Mouse (Mus musculus): ENCODE measurements around the gene Mthfd1l.

Mthfd1l gene

DNA sequence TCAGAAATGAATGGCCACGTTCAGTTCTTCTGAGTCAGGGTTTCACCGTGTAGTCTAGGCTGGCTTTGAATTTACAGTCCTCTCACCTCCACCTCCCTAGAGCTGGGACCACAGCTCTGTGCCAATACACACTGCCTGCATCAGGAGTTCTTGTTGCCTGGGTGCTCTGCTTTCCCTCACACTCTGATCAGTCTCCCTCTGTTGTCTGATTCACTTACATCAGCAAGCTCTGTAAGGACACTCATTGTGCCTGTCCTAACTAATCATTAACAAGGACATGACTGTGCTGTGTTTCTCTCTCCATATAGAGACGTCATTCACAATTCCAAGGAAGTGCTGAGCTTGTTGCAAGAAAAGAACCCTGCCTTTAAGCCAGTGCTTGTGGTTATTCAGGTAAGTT lies 5.4 kb downstream of the Mthfd1l start:
- no peak for DNase-seq (ENCODE audit: low spot score)

DNA sequence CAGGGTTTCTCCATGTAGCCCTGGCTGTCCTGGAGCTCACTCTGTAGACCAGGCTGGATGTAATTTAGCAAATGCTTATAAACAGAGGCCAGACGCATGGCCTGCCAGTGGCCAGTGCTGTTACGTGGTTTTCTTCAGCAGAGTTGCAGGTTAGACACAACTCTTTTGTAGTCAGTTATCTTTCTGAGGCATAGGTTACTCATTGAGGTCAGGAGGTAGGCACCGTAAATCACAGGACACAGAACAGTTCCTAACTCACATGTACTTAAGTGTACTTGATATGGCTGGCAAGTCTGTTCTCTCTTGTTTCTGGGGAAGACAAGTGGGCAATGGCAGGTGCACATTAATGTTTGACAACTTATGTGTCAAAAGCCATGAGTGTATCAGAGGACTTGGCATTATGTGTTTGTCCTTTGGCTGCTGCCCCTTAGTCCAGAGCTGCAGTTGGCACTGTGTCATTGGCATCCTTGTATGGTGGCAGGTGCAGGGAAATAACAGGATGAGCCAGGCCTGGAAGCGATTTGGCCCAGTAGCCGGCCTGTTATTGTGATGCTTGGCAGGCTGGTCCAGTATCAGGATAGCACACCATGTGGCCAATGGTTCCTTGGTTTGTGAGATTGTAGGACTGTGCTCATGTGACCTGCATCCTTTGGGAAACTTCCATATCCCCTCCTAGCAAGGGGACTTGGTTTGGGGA lies 6.0 kb downstream of the Mthfd1l start:
- DNase-seq (ENCODE audit: low spot score): no peak

DNA sequence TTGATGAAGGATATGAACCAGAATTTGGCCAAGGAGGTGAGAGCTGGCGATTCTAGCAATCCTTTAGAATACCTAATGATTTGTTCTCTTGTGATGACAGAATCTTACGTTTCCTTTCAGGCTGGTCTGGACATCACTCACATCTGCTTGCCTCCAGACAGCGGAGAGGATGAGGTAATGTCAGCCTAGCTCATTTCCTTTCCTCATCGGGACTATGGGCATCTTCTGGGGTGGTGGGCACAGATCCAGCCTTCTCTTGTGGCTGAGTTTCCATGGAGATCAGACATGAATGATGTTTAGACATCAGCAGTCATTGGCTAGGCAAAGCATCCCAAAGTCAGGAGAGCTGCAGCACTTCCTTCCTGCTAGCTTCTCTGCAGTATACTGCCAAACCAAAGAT lies 7.3 kb downstream of the Mthfd1l start:
- DNase-seq (ENCODE audit: low spot score): no peak

DNA sequence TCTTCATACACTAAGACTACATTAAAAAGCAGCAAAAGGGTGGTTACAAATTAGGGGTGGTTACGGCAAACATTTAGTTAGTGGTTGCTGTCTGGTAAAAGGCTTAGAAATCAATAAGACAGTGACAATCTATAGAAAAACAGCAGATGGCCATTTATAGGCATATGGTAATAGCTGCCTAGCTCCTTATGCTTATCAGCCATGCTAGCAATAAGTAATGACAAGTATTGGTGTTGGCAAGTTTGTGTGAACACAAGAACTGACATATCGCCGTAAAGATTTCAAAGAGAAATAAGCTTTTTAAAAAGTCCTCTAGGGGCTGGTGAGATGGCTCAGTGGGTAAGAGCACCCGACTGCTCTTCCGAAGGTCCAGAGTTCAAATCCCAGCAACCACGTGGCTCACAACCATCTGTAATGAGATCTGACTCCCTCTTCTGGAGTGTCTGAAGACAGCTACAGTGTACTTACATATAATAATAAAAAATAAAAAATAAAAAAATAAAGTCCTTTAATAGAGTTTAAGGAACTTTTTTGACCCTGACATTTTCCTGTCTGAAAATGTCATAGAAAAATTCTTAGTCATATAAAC lies 17.5 kb downstream of the Mthfd1l start:
- no peak for DNase-seq (ENCODE audit: low spot score)

DNA sequence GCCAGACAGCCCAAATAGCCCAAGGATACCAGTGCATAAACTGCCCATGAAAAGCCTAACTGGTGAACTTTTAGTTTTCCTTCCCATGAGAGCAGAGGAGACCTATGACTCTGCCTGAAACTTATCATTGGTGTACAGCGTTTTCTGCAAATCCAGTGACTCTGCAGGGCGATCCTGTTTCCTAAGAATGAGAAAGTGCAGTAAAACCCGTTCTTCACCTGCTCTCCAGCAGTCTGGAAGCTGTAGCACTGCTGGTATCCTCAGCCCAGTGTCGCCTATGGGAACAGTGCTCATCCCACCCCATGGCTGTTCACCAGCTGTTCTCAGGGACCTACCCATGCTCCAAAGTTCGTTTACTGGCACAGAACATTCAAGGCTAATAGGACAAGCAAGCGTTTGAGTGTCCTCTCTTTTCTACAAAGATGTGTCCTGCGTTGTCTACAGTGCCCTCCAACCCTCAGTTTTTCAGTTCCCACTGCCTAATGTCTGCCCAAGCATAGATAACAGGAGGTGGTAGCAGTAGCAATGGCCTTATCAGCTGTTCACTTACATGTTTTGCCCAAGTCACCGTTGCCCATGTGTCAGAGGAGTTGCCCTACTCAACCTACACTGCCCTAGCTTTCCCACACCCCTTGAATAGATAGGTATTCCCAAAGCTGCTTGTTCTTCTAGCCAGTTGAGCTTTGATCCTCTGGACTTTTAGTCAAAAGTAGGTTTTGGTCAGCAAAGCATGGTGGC lies 20.6 kb downstream of the Mthfd1l start:
- no peak for DNase-seq (ENCODE audit: low spot score)

DNA sequence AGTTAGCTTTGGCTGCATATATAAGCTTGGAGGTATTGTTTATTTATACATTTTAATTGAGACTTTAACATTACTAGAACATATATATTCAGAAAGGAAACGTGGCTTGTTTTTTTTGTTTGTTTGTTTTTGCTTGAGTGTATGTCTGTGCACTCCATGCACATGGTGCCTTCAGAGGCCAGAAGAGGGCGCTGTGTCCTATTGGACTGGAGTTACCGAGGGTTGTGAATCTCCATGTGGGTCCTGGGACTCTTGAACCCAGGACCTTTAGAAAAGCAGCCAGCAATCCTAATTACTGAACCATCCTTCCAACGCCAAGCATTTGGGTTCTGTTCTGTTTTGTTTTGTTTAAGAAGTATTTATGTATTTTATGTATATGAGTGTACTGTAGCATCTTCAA lies 22.4 kb downstream of the Mthfd1l start:
- DNase-seq (ENCODE audit: low spot score): no peak

DNA sequence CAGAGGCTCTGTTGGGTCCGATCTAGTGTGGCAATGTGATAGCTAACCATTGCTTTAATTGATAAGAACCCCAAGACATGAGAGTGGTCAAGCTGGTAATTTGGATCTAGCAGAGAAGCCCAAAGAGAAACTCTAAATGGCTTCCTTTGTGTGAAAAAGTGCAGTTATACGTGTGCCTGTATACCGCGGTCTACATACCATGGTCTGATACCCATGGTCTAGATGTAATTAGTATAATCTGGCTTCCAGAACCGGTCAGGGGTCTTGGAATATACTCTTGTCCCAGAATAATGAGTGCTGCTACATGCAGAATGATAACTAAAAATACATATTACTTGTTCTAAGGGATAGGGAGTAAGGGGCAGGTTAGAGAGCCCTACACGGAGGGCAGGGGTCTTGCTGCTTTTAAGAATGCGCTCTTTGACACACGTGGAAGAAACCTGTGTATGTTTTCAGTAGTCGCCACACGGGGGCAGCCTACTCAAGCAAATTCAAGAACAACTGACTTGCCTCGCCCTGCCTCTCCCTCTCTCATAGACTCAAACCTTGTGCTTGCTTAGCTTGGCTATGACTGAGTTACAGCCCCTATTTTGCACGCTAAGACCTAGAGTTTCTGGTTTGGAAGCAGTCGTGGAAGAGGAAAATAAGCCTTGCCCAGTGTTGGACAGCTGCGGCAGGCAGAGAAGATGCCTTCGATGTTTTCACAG lies 23.4 kb downstream of the Mthfd1l start:
- DNase-seq (ENCODE audit: low spot score): peak; percentile 82

DNA sequence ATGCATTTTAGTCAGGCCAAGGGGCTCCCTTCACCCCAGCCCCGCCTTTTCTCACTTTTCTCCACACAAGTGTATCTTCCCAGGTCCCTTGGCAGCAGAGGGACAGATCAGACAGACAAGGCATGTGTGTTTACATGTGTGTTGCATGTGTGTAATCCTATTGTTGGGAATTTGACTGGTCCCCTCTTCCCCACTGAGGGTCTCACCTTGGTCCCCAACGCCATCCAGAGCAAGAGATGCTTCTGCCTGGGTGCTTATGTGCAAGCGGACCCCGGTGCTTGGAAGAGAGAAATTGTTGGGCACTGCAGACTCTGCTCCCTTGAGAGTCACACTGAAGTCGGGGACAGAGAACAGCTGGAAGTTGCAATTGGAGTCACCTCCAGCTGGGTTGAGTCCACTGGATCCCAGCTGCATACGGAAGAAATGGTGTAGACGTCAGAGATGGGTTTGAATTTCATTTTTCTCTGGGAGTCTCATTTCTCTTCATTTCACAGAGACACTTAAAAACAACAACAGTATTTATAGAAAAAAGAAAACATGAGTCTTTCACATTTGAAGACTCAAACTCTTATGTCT lies 25.0 kb downstream of the Mthfd1l start:
- no peak for DNase-seq (ENCODE audit: low spot score)

DNA sequence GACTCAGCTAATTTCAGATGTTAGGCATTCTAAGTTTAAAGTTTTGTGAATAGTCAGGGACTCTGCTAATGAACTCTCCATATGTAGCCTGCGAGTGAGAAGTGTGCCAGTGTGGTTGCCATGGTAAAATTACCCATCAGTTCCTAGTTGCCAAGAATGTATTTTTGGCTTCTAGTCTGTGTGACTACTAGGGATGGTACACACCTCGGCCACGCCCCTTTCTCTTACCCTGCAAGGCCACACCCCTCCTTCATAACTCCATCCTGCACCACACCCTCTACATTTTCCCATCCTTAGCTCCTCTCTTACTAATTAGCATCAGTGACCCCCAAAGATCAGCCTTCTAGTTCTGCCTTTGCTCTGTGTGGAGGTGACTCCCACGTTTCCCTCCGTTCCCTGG lies 29.8 kb downstream of the Mthfd1l start:
- no peak for DNase-seq (ENCODE audit: low spot score)

DNA sequence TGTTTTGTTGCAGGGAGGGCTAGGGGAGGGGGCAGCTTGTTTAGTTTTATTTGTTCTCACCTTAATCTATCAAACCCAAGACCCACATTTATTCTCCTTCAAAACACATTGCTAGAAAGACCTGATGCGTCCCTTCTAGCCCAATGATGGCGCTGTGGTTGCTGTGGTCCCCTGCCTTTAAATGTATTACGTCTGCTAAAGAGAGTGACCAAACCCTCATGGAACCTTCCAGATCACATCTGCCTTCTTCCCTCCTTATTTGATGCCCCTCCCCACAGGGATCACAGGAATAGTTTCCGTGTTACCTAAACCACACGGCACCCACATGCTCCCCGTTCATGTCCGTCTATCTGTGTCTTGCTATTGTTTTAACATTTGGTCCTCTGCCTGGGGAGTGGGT lies 32.3 kb downstream of the Mthfd1l start:
- no peak for DNase-seq (ENCODE audit: low spot score)

DNA sequence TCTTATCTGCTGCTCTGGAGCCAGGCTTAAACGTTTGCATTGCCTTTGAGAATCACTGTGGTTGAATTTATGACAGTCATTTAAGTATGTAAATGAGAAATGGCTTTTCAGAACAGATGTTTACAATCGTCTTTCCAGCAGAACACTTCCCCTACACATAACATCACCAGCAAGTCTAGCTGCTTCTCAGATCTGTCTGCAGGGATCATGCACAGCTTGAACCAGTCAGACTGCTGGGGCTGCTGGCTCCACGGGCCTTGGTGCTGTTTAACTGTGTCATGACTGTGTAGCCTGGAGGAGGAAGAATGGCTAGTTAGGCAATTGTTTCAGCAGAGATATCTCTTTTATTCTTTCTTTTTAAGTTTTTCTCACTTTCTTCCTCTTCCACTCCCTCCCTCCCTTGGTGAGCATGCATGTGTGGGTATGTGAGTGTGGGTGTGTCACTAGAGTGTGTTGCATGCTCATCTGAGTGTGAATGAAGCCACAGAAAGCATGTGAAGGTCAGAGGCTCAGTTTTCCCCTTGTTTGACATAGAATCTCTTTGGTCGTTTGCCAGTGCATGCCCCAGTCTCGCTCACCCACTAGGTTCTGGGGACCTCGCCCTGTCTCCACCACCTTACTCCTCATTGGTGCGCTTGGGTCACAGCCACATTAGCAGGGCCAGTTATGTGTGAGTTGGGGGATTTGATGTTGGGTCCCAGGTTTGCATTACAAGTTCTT lies 33.5 kb downstream of the Mthfd1l start:
- DNase-seq (ENCODE audit: low spot score): no peak

DNA sequence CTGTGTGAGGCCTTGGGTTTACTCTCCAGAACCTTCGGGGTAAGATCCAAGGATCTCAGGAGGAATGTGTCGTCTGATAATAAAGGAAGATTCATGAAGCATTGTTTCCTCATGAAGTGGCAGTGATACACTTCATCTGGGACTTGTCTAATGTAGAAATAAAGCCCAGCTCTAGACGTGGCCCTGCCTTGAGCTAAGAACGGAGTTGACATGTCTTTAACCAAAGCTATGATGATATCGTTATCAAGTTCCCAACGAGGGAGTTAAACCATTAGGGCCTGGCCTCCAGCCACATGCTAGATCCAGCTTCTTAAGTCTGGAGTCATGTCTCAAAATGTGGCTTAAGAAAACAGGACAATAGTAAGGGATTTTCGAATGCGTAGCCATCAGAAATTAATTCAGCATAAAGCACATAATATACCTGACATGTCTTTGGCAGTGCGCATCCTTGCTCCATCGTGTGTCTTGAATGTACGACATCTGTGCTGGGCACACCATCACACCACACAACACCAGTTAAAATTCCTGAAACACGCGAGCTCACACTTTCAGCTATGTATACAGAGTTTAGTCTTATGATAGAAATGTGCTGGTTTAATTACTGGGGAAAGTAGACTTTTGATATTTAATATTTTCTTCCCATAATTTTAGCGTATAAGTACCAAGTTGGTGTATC lies 49.8 kb downstream of the Mthfd1l start:
- DNase-seq (ENCODE audit: low spot score): no peak

DNA sequence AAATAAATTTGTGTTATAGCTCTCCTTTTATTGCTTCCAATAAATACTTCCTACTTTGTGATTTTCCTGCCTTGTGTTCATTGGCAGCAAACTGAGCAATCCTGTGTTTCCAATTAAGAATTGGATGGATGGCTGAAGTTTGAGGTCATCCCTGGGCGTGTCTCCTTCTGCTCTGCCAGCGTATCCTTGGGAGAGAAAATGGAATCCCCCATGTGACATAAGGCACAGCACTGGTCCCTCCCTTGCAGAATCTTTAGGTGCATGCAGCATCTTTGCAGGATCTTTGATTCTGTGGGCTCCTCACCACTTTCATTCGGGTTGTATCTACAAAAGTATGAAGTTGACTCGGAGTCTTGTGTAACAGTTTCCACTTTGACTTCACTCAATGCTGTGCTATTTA lies 53.7 kb downstream of the Mthfd1l start:
- DNase-seq (ENCODE audit: low spot score): peak; percentile 10

DNA sequence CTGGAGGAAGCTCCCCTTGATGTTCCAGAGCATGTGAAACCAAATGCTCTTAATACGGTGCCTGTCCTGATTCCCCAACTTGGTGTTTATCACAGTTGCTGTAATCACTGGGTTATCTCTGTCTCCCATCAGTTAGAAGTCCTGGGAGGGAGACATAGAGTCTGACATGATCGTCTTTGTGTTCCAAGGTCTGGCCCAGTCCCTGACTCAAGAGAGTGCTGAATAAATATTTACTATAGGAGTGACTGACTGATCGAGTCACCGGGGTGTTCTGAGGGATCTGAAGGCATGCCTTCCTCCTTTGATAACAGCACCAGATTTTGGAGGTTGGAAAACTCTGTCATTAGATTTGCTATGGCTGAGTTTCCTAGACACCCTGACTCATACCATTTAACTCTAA lies 54.5 kb downstream of the Mthfd1l start:
- no peak for DNase-seq (ENCODE audit: low spot score)

DNA sequence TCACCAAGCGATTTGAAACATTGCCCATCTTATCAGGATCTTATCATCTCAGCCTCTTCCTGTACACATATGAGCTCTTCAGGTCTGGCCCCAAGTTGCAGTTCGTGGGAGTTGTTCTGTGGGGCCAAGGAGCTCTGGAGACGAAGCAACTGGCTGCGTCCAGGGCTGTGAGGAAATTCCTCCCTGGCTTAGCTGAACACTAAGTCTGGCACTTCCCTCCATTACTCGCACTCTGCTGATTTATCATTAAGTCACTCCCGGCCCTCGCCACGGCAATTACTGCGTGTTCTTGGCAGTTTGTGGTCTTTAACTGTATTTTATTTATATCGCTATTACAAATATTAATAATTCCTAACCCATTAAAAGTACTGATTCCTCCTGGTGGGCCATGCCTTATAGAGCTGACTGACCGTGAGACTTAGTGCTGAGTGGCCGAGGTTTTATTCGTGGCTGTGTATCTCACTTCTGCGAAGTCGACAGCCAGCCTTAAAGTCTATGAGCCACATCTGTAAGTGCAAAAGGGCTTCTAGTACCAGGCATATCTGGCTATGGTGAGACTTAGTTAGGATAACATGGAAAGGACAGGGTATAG lies 56.0 kb downstream of the Mthfd1l start:
- no peak for DNase-seq (ENCODE audit: low spot score)

DNA sequence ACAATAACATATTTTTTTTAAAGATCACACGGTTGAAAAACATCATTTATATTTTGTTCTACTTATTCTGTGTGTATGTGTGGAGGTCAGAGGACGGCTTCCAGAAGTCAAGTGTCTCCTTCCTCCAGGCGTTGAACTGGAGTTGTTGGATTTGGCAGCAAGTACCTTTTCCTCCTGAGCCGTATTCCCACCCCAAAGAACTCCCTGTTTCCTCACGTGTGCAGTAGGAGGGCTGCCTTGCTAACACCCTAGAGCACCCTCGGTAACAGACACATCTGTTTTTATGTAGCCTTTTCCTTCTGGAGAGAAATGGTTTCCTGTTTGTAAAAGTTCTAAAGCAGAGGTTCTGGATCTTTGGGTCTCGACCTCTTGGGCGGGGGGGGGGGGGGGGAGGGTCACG lies 60.8 kb downstream of the Mthfd1l start:
- DNase-seq (ENCODE audit: low spot score): no peak

DNA sequence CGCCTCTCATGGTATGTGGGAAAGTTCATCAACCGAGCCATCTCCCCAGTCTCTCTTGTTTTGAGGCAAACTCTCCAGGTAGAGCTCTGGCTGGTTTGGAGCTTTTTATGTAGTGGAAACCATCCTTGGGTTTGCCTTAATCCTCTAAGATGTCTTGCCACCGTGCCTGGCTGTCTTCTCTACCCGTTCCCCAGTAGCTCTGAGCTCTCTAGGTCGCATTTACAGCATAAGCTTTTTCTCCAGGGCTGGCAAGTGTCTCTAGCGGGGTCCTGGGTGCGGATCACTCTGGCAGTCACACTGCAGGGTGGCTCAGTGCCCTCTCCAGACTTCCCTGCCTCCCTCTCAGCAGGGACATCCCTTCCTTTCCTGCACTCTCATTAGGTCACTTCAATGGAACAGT lies 63.6 kb downstream of the Mthfd1l start:
- no peak for DNase-seq (ENCODE audit: low spot score)

DNA sequence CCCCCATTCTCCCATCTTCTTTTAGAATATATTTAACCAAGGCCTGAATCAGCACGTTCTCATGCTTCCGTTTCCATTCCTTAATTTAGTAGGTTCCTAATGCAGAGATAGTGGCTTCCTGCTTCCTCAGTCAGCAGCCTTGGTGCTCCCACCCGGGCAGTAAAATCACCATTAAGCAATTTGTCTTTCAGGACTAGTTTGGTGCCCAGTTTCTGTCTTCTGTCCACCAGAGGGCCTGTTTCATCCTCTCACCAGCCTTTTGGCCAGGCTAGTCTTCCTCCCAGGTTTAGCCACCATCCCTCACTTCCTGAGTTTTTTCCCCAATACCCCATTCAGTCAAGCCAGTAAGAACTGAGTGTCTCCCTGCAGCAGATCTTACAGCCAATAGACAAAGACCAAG lies 64.1 kb downstream of the Mthfd1l start:
- peak; percentile 40 for DNase-seq (ENCODE audit: low spot score)

DNA sequence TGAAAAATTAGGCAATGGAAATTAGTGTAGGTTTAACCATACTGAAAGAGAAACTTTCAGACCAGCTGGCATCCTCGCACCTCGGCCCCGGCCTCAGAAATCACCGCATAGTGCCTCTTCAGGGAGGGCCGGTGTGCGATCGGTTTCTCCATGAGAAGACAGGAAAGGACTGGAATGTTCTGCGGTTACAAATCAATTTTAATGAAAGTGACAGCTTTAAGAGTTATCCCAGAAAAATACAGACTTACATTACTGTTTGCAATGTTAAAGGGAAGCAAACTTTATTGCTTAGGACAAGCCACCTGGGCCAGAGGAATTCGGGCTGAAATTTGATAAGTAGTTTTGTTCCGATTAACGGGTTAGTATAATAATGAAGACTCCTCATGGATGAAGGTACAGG lies 65.7 kb downstream of the Mthfd1l start:
- no peak for DNase-seq (ENCODE audit: low spot score)

DNA sequence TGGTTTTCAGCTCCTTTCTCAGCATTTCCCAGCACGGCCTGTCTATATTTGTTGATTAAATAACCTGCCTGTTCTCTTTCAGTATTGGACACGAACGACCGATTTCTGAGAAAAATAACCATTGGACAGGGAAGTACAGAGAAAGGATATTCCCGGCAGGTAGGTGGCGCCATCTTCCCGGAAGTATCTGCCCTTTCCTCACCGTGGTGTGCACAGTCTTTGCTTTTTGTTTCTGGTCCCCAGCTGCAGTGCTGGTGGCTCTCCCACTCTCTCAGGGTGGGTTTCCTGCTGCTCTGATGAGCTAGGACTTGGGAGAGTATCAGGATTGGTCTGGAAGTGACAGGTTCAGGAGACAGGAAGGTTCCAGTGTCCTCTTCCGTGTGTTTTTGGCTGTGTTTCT lies 68.8 kb downstream of the Mthfd1l start:
- peak; percentile 76 for DNase-seq (ENCODE audit: low spot score)

DNA sequence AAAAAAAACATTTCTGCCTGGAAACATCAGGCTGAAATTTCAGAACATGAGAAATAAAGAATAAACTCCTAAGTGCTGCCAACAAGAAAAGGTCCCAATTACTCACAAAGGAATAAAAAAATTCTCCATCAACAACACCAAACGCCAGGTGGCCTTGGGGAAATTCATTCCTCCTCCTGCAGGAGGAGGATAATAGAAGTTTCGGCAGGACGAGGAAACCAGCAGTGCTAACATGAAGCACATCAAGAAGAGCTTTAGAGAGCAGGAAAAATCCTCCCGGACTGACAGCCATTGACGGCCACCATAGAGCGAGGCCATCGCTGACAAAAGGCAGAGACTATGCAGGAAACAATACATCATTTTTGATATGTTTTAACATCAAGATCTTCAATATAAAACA lies 71.5 kb downstream of the Mthfd1l start:
- no peak for DNase-seq (ENCODE audit: low spot score)

Measured in adipocyte (in vitro differentiated cells).